Mouse (Mus musculus): ENCODE results near the gene Terb1. TPM values are rescaled to one million over a fixed set of nuclear protein-coding genes. Genes with fewer than 3 reads are reported as not detected.
A peak's percentile ranks its signal among the peaks of the same experiment; 100 is the strongest.

Gene Terb1
- polyA plus RNA-seq, 1 experiment, result not detected

DNA sequence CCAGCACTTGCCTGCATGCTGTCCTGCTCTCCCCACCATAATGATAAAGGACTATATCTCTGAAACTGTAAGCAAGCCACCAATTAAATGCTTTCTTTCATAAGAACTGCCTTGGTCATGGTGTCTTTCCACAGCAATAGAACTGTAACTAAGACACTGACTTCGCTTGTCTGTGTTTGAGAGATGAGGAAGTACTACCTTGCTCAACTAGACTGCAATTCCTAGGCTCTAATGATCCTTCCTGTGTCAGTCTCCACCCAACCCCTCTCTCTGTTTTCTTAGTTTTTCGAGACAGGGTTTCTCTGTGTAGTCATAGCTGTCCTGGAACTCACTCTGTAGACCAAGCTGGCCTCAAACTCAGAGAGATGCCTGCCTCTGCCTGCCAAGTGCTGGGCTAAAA, 42.2 kb downstream of the Terb1 start:
- no peak for DNase-seq
- H3K36me3 ChIP-seq (ENCODE audit: control insufficient read depth, insufficient read depth, low read length), result no peaks in the 10 kb centered on the region
- no peak overlapping the region for H3K27ac ChIP-seq (ENCODE audit: insufficient read depth, low read depth, low read length)
- TF ChIP-seq POLR2A (IDR thresholded peaks at IDR 0.05; ENCODE audit: low read depth, low read length) (no peak), CTCF (conservative IDR thresholded peaks at IDR 0.05; ENCODE audit: insufficient read depth, insufficient read length, low read depth, low read length) (no peak)
- no peaks in the 10 kb centered on the region for H3K4me1 ChIP-seq (ENCODE audit: control insufficient read depth, insufficient read depth, low read length)
- no peaks in the 10 kb centered on the region for H3K27me3 ChIP-seq (replicated peaks; ENCODE audit: control insufficient read depth, insufficient read depth, low read length)
- WGBS, result 77% methylated on average over 2 of the region's 2 CpGs
- H3K4me3 ChIP-seq (ENCODE audit: insufficient read depth, low read depth, low read length), result no peak overlapping the region

DNA sequence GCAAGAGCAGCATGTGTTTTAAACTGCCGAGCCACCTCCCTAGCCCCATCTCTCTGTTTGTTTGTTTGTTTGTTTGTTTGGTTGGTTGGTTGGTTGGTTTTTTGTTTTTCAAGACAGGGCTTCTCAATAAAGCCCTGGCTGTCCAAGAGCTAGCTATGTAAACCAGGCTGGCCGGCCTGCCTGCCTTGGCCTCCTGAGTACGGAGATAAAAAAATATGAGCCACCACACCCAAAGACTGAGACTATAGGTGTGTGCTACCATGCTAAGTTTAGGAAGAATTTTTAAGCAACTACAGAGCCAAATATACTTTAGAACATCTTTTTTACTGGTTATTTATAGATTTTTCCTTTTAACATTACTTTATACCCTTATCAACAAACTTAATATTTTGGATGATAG, 57.5 kb downstream of the Terb1 start:
- DNase-seq, result no peak
- WGBS, result 87% methylated on average over 3 of the region's 3 CpGs
- no peak overlapping the region for H3K27ac ChIP-seq (ENCODE audit: insufficient read depth, low read depth, low read length)
- no peaks in the 10 kb centered on the region for H3K4me1 ChIP-seq (ENCODE audit: control insufficient read depth, insufficient read depth, low read length)
- no peaks in the 10 kb centered on the region for H3K27me3 ChIP-seq (replicated peaks; ENCODE audit: control insufficient read depth, insufficient read depth, low read length)
- H3K36me3 ChIP-seq (ENCODE audit: control insufficient read depth, insufficient read depth, low read length), result no peaks in the 10 kb centered on the region
- no peak for TF ChIP-seq CTCF (conservative IDR thresholded peaks at IDR 0.05; ENCODE audit: insufficient read depth, insufficient read length, low read depth, low read length)
- TF ChIP-seq POLR2A (IDR thresholded peaks at IDR 0.05; ENCODE audit: low read depth, low read length), result no peak
- H3K4me3 ChIP-seq (ENCODE audit: insufficient read depth, low read depth, low read length), result no peak overlapping the region

DNA sequence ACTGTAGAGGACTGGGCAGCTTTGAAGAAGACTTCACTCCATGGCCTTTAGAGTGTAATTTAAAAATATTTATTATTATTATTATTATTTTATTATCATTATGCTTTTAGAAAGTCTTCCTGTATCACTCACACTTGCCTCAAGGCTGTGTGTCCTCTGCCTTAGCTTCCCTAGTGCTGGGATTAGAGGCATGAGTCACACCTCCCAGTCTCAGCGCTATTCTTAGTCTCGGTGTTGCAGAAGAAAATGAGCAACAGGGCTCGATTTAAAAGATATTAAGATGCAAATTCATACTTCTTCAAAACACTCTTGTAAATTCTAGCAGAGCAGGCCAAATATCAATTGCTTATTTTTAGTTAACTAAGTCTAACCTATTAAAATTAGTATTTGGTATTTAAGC, 60.9 kb downstream of the Terb1 start:
- DNase-seq, result no peak
- 80% methylated on average over 3 of the region's 3 CpGs for WGBS
- TF ChIP-seq POLR2A (IDR thresholded peaks at IDR 0.05; ENCODE audit: low read depth, low read length) (no peak), CTCF (conservative IDR thresholded peaks at IDR 0.05; ENCODE audit: insufficient read depth, insufficient read length, low read depth, low read length) (no peak)
- H3K36me3 ChIP-seq (ENCODE audit: control insufficient read depth, insufficient read depth, low read length), result no peaks in the 10 kb centered on the region
- no peaks in the 10 kb centered on the region for H3K4me1 ChIP-seq (ENCODE audit: control insufficient read depth, insufficient read depth, low read length)
- H3K4me3 ChIP-seq (ENCODE audit: insufficient read depth, low read depth, low read length), result no peak overlapping the region
- H3K27ac ChIP-seq (ENCODE audit: insufficient read depth, low read depth, low read length), result no peak overlapping the region
- no peaks in the 10 kb centered on the region for H3K27me3 ChIP-seq (replicated peaks; ENCODE audit: control insufficient read depth, insufficient read depth, low read length)

DNA sequence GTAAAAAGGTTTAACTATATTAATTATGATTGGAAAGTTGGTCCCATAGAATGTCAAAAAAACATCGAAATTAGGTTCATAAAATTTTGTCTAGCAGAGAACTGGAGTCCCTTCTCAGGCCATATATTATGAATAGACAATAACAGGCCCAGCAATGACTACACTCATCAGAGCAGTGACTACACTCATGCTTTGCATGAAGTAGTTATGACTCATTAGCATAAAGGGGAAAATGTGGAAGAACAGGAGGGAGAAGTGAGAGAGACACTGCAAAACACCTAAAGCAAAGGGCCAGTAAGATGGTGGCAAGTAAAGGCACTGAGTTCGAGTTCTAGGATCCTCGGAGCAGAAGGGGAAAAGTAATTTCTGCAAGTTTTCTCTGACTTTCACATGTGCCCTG, 63.7 kb downstream of the Terb1 start:
- no peaks in the 10 kb centered on the region for H3K36me3 ChIP-seq (ENCODE audit: control insufficient read depth, insufficient read depth, low read length)
- peaks cover 8% of the 10 kb centered on the region for H3K4me1 ChIP-seq (ENCODE audit: control insufficient read depth, insufficient read depth, low read length)
- no peaks in the 10 kb centered on the region for H3K27me3 ChIP-seq (replicated peaks; ENCODE audit: control insufficient read depth, insufficient read depth, low read length)
- WGBS, result 85% methylated on average over 3 of the region's 3 CpGs
- no peak for DNase-seq
- H3K27ac ChIP-seq (ENCODE audit: insufficient read depth, low read depth, low read length), result no peak overlapping the region
- TF ChIP-seq CTCF (conservative IDR thresholded peaks at IDR 0.05; ENCODE audit: insufficient read depth, insufficient read length, low read depth, low read length), result no peak
- TF ChIP-seq POLR2A (IDR thresholded peaks at IDR 0.05; ENCODE audit: low read depth, low read length), result no peak
- H3K4me3 ChIP-seq (ENCODE audit: insufficient read depth, low read depth, low read length), result no peak overlapping the region

DNA sequence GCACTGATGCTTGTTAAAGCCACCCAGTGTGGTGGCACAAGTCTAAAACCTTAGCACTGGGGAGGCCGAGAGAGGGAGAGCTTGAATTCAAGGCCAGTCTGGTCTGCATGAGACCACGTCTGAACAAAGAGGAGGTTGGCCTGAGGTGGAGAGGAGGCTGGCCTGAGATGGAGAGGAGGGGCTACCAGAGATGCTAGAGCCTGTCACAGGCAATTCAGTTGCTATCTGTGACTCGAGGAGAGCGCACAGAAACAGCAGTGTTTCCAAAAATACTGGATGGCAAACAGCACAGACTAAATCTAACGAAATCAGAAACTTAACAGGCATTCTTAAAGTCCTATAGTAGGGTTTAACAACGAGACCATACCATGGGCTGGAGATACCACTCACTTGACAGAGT, 64.5 kb downstream of the Terb1 start:
- DNase-seq, result no peak
- Histone ChIP-seq H3K36me3 (ENCODE audit: control insufficient read depth, insufficient read depth, low read length) (no peaks in the 10 kb centered on the region; the same call in 1 of the 2 replicates), H3K4me3 (ENCODE audit: insufficient read depth, low read depth, low read length) (no peak overlapping the region), H3K4me1 (ENCODE audit: control insufficient read depth, insufficient read depth, low read length) (peaks cover 8% of the 10 kb centered on the region), H3K27me3 (replicated peaks; ENCODE audit: control insufficient read depth, insufficient read depth, low read length) (no peaks in the 10 kb centered on the region), H3K27ac (ENCODE audit: insufficient read depth, low read depth, low read length) (no peak overlapping the region)
- TF ChIP-seq POLR2A (IDR thresholded peaks at IDR 0.05; ENCODE audit: low read depth, low read length) (no peak), CTCF (conservative IDR thresholded peaks at IDR 0.05; ENCODE audit: insufficient read depth, insufficient read length, low read depth, low read length) (no peak)
- WGBS, result 66% methylated on average over 6 of the region's 6 CpGs

DNA sequence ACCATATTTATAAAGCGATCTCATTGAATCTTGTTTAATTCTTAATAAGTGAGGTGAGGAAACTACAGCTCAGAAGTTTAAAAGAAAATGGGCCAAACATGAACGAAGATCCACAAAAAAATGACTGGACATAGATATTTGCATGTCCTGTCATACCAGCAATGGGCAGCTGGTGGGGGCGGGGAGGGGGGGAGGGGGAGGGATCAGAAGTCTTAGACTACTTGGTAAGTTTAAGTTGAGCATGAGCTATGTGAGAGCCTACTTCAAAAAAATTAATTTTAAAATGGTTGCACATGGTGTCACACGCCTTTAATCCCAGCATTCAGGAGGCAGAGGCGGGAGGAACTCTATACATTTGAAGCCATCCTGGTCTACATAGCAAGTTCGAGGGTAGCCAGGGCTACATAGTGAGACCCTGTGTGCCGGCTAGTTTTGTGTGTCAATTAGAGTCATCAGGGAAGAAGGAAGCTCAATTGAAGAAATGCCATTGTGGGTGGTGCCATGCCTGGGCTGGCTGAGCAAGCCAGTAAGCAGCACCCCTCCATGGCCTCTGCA, 66.5 kb downstream of the Terb1 start:
- Histone ChIP-seq H3K36me3 (ENCODE audit: control insufficient read depth, insufficient read depth, low read length) (no peaks in the 10 kb centered on the region; the same call in 1 of the 2 replicates), H3K27me3 (replicated peaks; ENCODE audit: control insufficient read depth, insufficient read depth, low read length) (no peaks in the 10 kb centered on the region), H3K27ac (ENCODE audit: insufficient read depth, low read depth, low read length) (no peak overlapping the region), H3K4me1 (ENCODE audit: control insufficient read depth, insufficient read depth, low read length) (peaks cover 8% of the 10 kb centered on the region), H3K4me3 (ENCODE audit: insufficient read depth, low read depth, low read length) (no peak overlapping the region)
- DNase-seq, result no peak
- WGBS, result 60% methylated on average over 7 of the region's 7 CpGs
- TF ChIP-seq CTCF (conservative IDR thresholded peaks at IDR 0.05; ENCODE audit: insufficient read depth, insufficient read length, low read depth, low read length) (no peak), POLR2A (IDR thresholded peaks at IDR 0.05; ENCODE audit: low read depth, low read length) (no peak)

DNA sequence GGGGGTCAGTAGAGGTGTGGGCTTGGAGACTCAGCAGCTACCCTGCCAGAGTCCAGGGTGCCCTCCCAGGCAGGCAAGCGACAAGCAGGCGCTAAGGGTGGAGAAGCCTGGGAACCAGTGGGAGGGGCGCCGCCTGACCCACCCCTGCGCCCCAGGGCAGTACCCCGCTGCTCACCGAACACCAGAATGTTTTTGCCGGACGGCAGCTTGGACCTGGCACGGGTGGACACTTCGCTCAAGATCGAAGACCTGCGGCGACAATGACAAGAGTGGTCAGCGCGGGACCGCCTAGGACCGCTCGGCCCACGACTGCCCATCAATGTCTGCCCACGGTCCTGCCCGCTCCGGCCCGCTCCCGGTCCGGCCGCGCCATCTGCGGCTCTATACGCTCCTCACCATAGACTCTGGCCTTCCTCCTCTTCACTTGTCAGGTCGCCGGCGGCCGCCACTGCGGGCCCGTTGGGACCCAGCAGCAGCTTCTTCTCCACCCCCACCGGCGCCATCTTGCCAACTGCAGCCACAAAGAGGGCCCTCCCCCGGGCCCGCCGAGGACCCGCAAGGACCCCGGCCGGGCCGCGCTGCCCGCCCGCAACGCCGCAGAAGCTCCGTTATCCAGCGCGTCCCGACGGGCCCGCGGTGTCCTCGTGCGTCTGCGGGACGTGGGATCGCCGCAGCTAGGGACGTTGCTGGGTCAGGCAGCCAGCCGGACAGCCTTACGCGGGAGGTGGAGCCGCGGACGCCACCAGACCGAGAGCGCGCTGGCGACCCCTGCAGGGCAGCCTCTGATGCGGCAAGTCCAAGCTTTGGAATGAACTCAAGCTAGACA, 67.2 kb downstream of the Terb1 start, which contains the start of gene Dync1li2:
Dync1li2 (minus strand) TSS at position 749 of the 826 bp plus-strand sequence.
- peak; percentile 94 for DNase-seq
- Histone ChIP-seq H3K4me3 (ENCODE audit: insufficient read depth, low read depth, low read length) (peak within 1 kb of the TSS; percentile 94), H3K4me1 (ENCODE audit: control insufficient read depth, insufficient read depth, low read length) (peaks cover 8% of the 10 kb centered on the region), H3K27me3 (replicated peaks; ENCODE audit: control insufficient read depth, insufficient read depth, low read length) (no peaks in the 10 kb centered on the region), H3K27ac (ENCODE audit: insufficient read depth, low read depth, low read length) (peak within 1 kb of the TSS; percentile 100), H3K36me3 (ENCODE audit: control insufficient read depth, insufficient read depth, low read length) (no peaks in the 10 kb centered on the region; the same call in 1 of the 2 replicates)
- TF ChIP-seq CTCF (conservative IDR thresholded peaks at IDR 0.05; ENCODE audit: insufficient read depth, insufficient read length, low read depth, low read length), result peak; percentile 86
- TF ChIP-seq POLR2A (IDR thresholded peaks at IDR 0.05; ENCODE audit: low read depth, low read length), result no peak
- WGBS, result under 1% methylated on average over 75 of the region's 75 CpGs

Data from kidney, adult 2 months (tissue).